Mouse (Mus musculus): Measurements from ENCODE around the gene Sh3tc1.

DNA sequence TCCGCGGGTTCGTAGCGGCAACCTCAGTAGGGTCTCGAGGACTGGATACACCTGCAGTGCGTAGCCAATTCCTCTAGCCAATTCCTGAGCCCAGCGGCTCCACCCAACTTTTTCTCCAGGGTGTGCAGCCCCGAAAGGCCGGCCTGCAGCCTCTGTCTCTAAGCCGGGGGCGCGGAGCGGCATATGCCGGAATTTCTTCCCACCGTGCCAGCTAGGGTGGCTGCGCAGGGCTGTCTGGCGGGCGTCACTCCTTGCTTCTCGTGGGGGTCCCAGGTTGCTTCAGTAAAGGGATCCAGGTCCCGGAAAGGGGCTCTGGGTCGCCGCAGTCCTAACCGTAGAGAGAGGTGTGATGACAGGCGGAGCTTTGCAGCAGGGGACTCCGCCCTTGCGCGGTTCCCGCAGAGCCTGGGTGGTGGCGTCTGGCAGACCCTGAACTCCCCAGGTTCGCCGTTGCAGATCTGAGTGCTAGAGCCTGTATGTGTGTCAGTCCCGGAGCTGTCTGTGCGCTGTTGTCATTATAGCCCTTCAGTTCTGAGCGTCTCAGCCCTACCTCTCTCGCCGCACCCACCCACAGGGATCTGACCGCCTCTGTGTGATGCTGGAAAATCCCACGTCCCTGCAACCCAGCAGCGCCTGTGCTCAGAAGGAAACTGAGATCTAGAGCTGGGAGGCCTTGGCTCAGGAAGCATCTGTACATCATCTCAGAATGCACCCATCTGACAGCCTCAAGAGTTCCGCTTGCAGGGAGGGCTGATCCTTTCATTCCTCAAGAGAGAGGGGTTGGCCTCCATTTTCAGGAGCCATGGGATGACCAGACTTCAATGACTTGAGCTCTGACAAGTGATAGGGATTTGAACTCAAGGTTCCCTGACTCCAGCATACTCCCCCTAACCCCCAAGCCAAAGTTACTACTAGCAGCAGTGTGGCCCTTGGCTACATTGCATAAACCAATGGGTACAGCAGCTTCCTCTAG lies 18.6 kb upstream of the Sh3tc1 start:
- TF ChIP-seq CTCF (IDR thresholded peaks at IDR 0.05; ENCODE audit: low read depth) = no peak
- TF ChIP-seq EP300 (optimal IDR thresholded peaks at IDR 0.05) = no peak

All from stomach, postnatal 0 days (tissue).